Mouse (Mus musculus): ENCODE measurements around the gene 4430402I18Rik. TPM values are rescaled to one million over a fixed set of nuclear protein-coding genes. Genes with fewer than 3 reads are reported as not detected.

Gene 4430402I18Rik
- total RNA-seq, 1 experiment, result 0.31 TPM

- Histone ChIP-seq H3K36me3 (ENCODE audit: control insufficient read depth, insufficient read depth, low read length, poor library complexity, severe bottlenecking) (peaks cover 14% of the 10 kb centered on the region), H3K9me3 (ENCODE audit: control insufficient read depth, insufficient read depth, low read depth, low read length) (no peaks in the 10 kb centered on the region)
- TF ChIP-seq CHD2 (IDR thresholded peaks at IDR 0.05; ENCODE audit: low read depth, low read length) (no peak), HCFC1 (IDR thresholded peaks at IDR 0.05; ENCODE audit: borderline replicate concordance, insufficient read depth, low read length) (no peak), ZC3H11A (IDR thresholded peaks at IDR 0.05; ENCODE audit: borderline replicate concordance, low read depth, low read length) (no peak), ZNF384 (IDR thresholded peaks at IDR 0.05; ENCODE audit: low read depth, low read length) (no peak), MAFK (IDR thresholded peaks at IDR 0.05; ENCODE audit: insufficient read depth, low read depth, low read length) (no peak)
These were observed 30.5 kb upstream of the 4430402I18Rik start for GRCm38 (mm10) chr19:28997976-28998630.

GRCm38 (mm10) chr19:28995366-28995765 is 27.8 kb upstream of the 4430402I18Rik start:
- Histone ChIP-seq H3K9me3 (ENCODE audit: control insufficient read depth, insufficient read depth, low read depth, low read length) (no peaks in the 10 kb centered on the region), H3K36me3 (ENCODE audit: control insufficient read depth, insufficient read depth, low read length, poor library complexity, severe bottlenecking) (peaks cover 12% of the 10 kb centered on the region), H3K4me1 (ENCODE audit: control insufficient read depth in 2 of 2, insufficient read depth in 2 of 2, low read length in 2 of 2, poor library complexity in 1 of 2) (peaks cover 0 to 2% of the 10 kb centered on the region in 2 experiments; a peak in 1 of 4 replicates), H3K9ac (ENCODE audit: insufficient read depth, low read depth, low read length, poor library complexity, severe bottlenecking) (no peak overlapping the region), H3K27ac (ENCODE audit: insufficient read depth, low read depth, low read length, poor library complexity, severe bottlenecking) (no peak overlapping the region), H3K4me3 (ENCODE audit: insufficient read depth in 1 of 2, low read depth in 1 of 2, low read length in 2 of 2, poor library complexity in 1 of 2, severe bottlenecking in 1 of 2) (no peak overlapping the region)
- DNase-seq (ENCODE audit: low read depth, low spot score), result no peak
- no peak for TF ChIP-seq CHD2 (IDR thresholded peaks at IDR 0.05; ENCODE audit: low read depth, low read length)
- no peak for TF ChIP-seq HCFC1 (IDR thresholded peaks at IDR 0.05; ENCODE audit: borderline replicate concordance, insufficient read depth, low read length)
- no peak for TF ChIP-seq MAFK (IDR thresholded peaks at IDR 0.05; ENCODE audit: insufficient read depth, low read depth, low read length)
- TF ChIP-seq ZNF384 (IDR thresholded peaks at IDR 0.05; ENCODE audit: low read depth, low read length), result no peak
- TF ChIP-seq ZC3H11A (IDR thresholded peaks at IDR 0.05; ENCODE audit: borderline replicate concordance, low read depth, low read length), result no peak
- in situ Hi-C loops (cut with MboI; ENCODE audit: low sequenced_read_pairs in 2 of 2, unreplicated experiment in 2 of 2), result no loop called here

More at GRCm38 (mm10) chr19:28997976-28998630, 30.5 kb upstream of the 4430402I18Rik start:
- Histone ChIP-seq H3K27ac (ENCODE audit: insufficient read depth, low read depth, low read length, poor library complexity, severe bottlenecking) (no peak overlapping the region), H3K4me1 (ENCODE audit: control insufficient read depth in 2 of 2, insufficient read depth in 2 of 2, low read length in 2 of 2, poor library complexity in 1 of 2) (peaks cover 0 to 3% of the 10 kb centered on the region in 2 experiments; a peak in 1 of 4 replicates), H3K9ac (ENCODE audit: insufficient read depth, low read depth, low read length, poor library complexity, severe bottlenecking) (no peak overlapping the region), H3K4me3 (ENCODE audit: insufficient read depth in 1 of 2, low read depth in 1 of 2, low read length in 2 of 2, poor library complexity in 1 of 2, severe bottlenecking in 1 of 2) (no peak overlapping the region)
- no peak for DNase-seq (ENCODE audit: low read depth, low spot score)
- in situ Hi-C loops (cut with MboI; ENCODE audit: low sequenced_read_pairs in 2 of 2, unreplicated experiment in 2 of 2), result no loop called here

GRCm38 (mm10) chr19:28994870-28995269 is 27.3 kb upstream of the 4430402I18Rik start:
- DNase-seq (ENCODE audit: low read depth, low spot score), result no peak
- Histone ChIP-seq H3K36me3 (ENCODE audit: control insufficient read depth, insufficient read depth, low read length, poor library complexity, severe bottlenecking) (peaks cover 12% of the 10 kb centered on the region), H3K4me1 (ENCODE audit: control insufficient read depth in 2 of 2, insufficient read depth in 2 of 2, low read length in 2 of 2, poor library complexity in 1 of 2) (peaks cover 0 to 2% of the 10 kb centered on the region in 2 experiments; a peak in 1 of 4 replicates), H3K9ac (ENCODE audit: insufficient read depth, low read depth, low read length, poor library complexity, severe bottlenecking) (no peak overlapping the region), H3K9me3 (ENCODE audit: control insufficient read depth, insufficient read depth, low read depth, low read length) (no peaks in the 10 kb centered on the region), H3K4me3 (ENCODE audit: insufficient read depth in 1 of 2, low read depth in 1 of 2, low read length in 2 of 2, poor library complexity in 1 of 2, severe bottlenecking in 1 of 2) (no peak overlapping the region), H3K27ac (ENCODE audit: insufficient read depth, low read depth, low read length, poor library complexity, severe bottlenecking) (no peak overlapping the region)
- in situ Hi-C loops (cut with MboI; ENCODE audit: low sequenced_read_pairs in 2 of 2, unreplicated experiment in 2 of 2), result no loop called here
- TF ChIP-seq ZC3H11A (IDR thresholded peaks at IDR 0.05; ENCODE audit: borderline replicate concordance, low read depth, low read length) (no peak), CHD2 (IDR thresholded peaks at IDR 0.05; ENCODE audit: low read depth, low read length) (no peak), ZNF384 (IDR thresholded peaks at IDR 0.05; ENCODE audit: low read depth, low read length) (no peak), HCFC1 (IDR thresholded peaks at IDR 0.05; ENCODE audit: borderline replicate concordance, insufficient read depth, low read length) (no peak), MAFK (IDR thresholded peaks at IDR 0.05; ENCODE audit: insufficient read depth, low read depth, low read length) (no peak)

- Histone ChIP-seq H3K36me3 (ENCODE audit: control insufficient read depth, insufficient read depth, low read length, poor library complexity, severe bottlenecking) (peaks cover 8% of the 10 kb centered on the region), H3K27ac (ENCODE audit: insufficient read depth, low read depth, low read length, poor library complexity, severe bottlenecking) (no peak overlapping the region), H3K9ac (ENCODE audit: insufficient read depth, low read depth, low read length, poor library complexity, severe bottlenecking) (no peak overlapping the region; the same call in 1 of the 2 replicates), H3K4me1 (ENCODE audit: control insufficient read depth in 2 of 2, insufficient read depth in 2 of 2, low read length in 2 of 2, poor library complexity in 1 of 2) (peaks cover 0 to 4% of the 10 kb centered on the region in 2 experiments; a peak in 1 of 4 replicates), H3K9me3 (ENCODE audit: control insufficient read depth, insufficient read depth, low read depth, low read length) (no peaks in the 10 kb centered on the region), H3K4me3 (ENCODE audit: insufficient read depth in 1 of 2, low read depth in 1 of 2, low read length in 2 of 2, poor library complexity in 1 of 2, severe bottlenecking in 1 of 2) (peak overlapping the region; percentile 87 to 93)
- no peak for TF ChIP-seq MAFK (IDR thresholded peaks at IDR 0.05; ENCODE audit: insufficient read depth, low read depth, low read length)
- TF ChIP-seq HCFC1 (IDR thresholded peaks at IDR 0.05; ENCODE audit: borderline replicate concordance, insufficient read depth, low read length), result no peak
- TF ChIP-seq ZC3H11A (IDR thresholded peaks at IDR 0.05; ENCODE audit: borderline replicate concordance, low read depth, low read length), result no peak
- TF ChIP-seq ZNF384 (IDR thresholded peaks at IDR 0.05; ENCODE audit: low read depth, low read length), result no peak
- TF ChIP-seq CHD2 (IDR thresholded peaks at IDR 0.05; ENCODE audit: low read depth, low read length), result no peak
- in situ Hi-C loops (cut with MboI; ENCODE audit: low sequenced_read_pairs in 2 of 2, unreplicated experiment in 2 of 2), result no loop called here
- no peak for DNase-seq (ENCODE audit: low read depth, low spot score)
These were observed 23.8 kb upstream of the 4430402I18Rik start for GRCm38 (mm10) chr19:28991391-28991790.

All from ES-E14 (cell line).